Mouse (Mus musculus): Measurements from ENCODE around the gene Prpsap1. TPM values are rescaled to one million over a fixed set of nuclear protein-coding genes. Genes with fewer than 3 reads are reported as not detected.
"Not testable (repeated sequence)": the region's sequence is repeated elsewhere in the genome, so short reads cannot be mapped to it uniquely, and the experiment has no call there.

Prpsap1 gene
- polyA plus RNA-seq, 1 experiment from 2014 or later: 187 TPM

GRCm38 (mm10) chr11:116476696-116477095, 17.3 kb downstream of the Prpsap1 start:
- no peak overlapping the region for H3K4me2 ChIP-seq (replicated peaks)
- no peak overlapping the region for H3K4me3 ChIP-seq (replicated peaks)
- no peak for ATAC-seq
- no peaks in the 10 kb centered on the region for H3K4me1 ChIP-seq (replicated peaks)
- 91% methylated on average over 6 of the region's 6 CpGs for WGBS
- no peaks in the 10 kb centered on the region for H3K27me3 ChIP-seq
- H3K9ac ChIP-seq (replicated peaks): no peak overlapping the region
- no peak overlapping the region; the same call in 1 of the 2 replicates for H3K27ac ChIP-seq
- H3K9me3 ChIP-seq: no peaks in the 10 kb centered on the region
- H3K36me3 ChIP-seq: peaks cover 98% of the 10 kb centered on the region

GRCm38 (mm10) chr11:116476041-116476440, 18.0 kb downstream of the Prpsap1 start:
- no peaks in the 10 kb centered on the region for H3K27me3 ChIP-seq
- no peak overlapping the region for H3K4me2 ChIP-seq (replicated peaks)
- H3K9me3 ChIP-seq: no peaks in the 10 kb centered on the region
- ATAC-seq: no peak
- H3K9ac ChIP-seq (replicated peaks): no peak overlapping the region
- no peak overlapping the region for H3K4me3 ChIP-seq (replicated peaks)
- no peak overlapping the region for H3K27ac ChIP-seq
- peaks cover 98% of the 10 kb centered on the region for H3K36me3 ChIP-seq
- WGBS: 89% methylated on average over 10 of the region's 10 CpGs
- H3K4me1 ChIP-seq (replicated peaks): no peaks in the 10 kb centered on the region

- Histone ChIP-seq H3K4me1 (replicated peaks) (no peaks in the 10 kb centered on the region), H3K36me3 (peaks cover 76% of the 10 kb centered on the region), H3K9me3 (no peaks in the 10 kb centered on the region), H3K27me3 (no peaks in the 10 kb centered on the region), H3K4me2 (replicated peaks) (no peak overlapping the region), H3K27ac (no peak overlapping the region), H3K9ac (replicated peaks) (no peak overlapping the region), H3K4me3 (replicated peaks) (no peak overlapping the region)
- 89% methylated on average over 4 of the region's 4 CpGs for WGBS
- ATAC-seq: no peak
These were observed 21.7 kb downstream of the Prpsap1 start for GRCm38 (mm10) chr11:116472275-116472674.

- no peak for ATAC-seq
- Histone ChIP-seq H3K9ac (replicated peaks) (no peak overlapping the region), H3K4me3 (replicated peaks) (no peak overlapping the region), H3K4me1 (replicated peaks) (no peaks in the 10 kb centered on the region), H3K27ac (no peak overlapping the region; the same call in 1 of the 2 replicates), H3K27me3 (no peaks in the 10 kb centered on the region), H3K36me3 (peaks cover 62% of the 10 kb centered on the region), H3K9me3 (no peaks in the 10 kb centered on the region), H3K4me2 (replicated peaks) (no peak overlapping the region)
- WGBS: 97% methylated on average over 4 of the region's 4 CpGs
These were observed 23.1 kb downstream of the Prpsap1 start for GRCm38 (mm10) chr11:116470896-116471295.

- H3K27ac ChIP-seq: no peak overlapping the region
- whole genome bisulfite sequencing: 82% methylated on average over 3 of the region's 3 CpGs
- no peak overlapping the region for H3K9ac ChIP-seq (replicated peaks)
- H3K27me3 ChIP-seq: no peaks in the 10 kb centered on the region
- H3K4me3 ChIP-seq (replicated peaks): no peak overlapping the region
- no peaks in the 10 kb centered on the region for H3K4me1 ChIP-seq (replicated peaks)
- no peak overlapping the region for H3K4me2 ChIP-seq (replicated peaks)
- H3K36me3 ChIP-seq: peaks cover 56% of the 10 kb centered on the region
- ATAC-seq: no peak
- H3K9me3 ChIP-seq: no peaks in the 10 kb centered on the region
These were observed 23.8 kb downstream of the Prpsap1 start for GRCm38 (mm10) chr11:116470249-116470648.

- not testable (repeated sequence) for H3K9ac ChIP-seq (replicated peaks); H3K4me2 ChIP-seq (replicated peaks); H3K4me1 ChIP-seq (replicated peaks); ATAC-seq; H3K4me3 ChIP-seq (replicated peaks); H3K27me3 ChIP-seq; H3K27ac ChIP-seq; H3K9me3 ChIP-seq
- H3K36me3 ChIP-seq: peaks cover 39% of the 10 kb centered on the region
- 93% methylated on average over 3 of the region's 3 CpGs for WGBS
These were observed 25.7 kb downstream of the Prpsap1 start for GRCm38 (mm10) chr11:116468338-116468737.

- Histone ChIP-seq H3K9me3 (no peaks in the 10 kb centered on the region), H3K4me2 (replicated peaks) (no peak within 1 kb of the TSS), H3K4me3 (replicated peaks) (no peak within 1 kb of the TSS), H3K36me3 (peaks cover 17% of the 10 kb centered on the region), H3K9ac (replicated peaks) (no peak within 1 kb of the TSS), H3K4me1 (replicated peaks) (0 out of 2 replicates have a peak, but pooled peaks cover 3% of the 10 kb centered on the region), H3K27ac (no peak within 1 kb of the TSS), H3K27me3 (no peaks in the 10 kb centered on the region)
- 68% methylated on average over 20 of the region's 20 CpGs for WGBS
- ATAC-seq: no peak
These were observed 27.9 kb downstream of the Prpsap1 start, which contains the start of gene Qrich2 for GRCm38 (mm10) chr11:116466141-116466540. Qrich2 (minus strand) TSS chr11:116466241.

GRCm38 (mm10) chr11:116463833-116464232, 30.2 kb downstream of the Prpsap1 start:
- Histone ChIP-seq H3K36me3 (no peaks in the 10 kb centered on the region), H3K4me2 (replicated peaks) (no peak overlapping the region), H3K9ac (replicated peaks) (no peak overlapping the region), H3K4me3 (replicated peaks) (no peak overlapping the region), H3K9me3 (no peaks in the 10 kb centered on the region), H3K27me3 (no peaks in the 10 kb centered on the region), H3K4me1 (replicated peaks) (0 out of 2 replicates have a peak, but pooled peaks cover 3% of the 10 kb centered on the region), H3K27ac (no peak overlapping the region)
- 10% methylated on average over 2 of the region's 2 CpGs for WGBS
- peak; percentile 68; the same call in 1 of the 2 replicates for ATAC-seq

GRCm38 (mm10) chr11:116463338-116463737, 30.7 kb downstream of the Prpsap1 start:
- Histone ChIP-seq H3K27ac (no peak overlapping the region), H3K27me3 (no peaks in the 10 kb centered on the region), H3K4me2 (replicated peaks) (no peak overlapping the region), H3K9me3 (no peaks in the 10 kb centered on the region), H3K4me3 (replicated peaks) (no peak overlapping the region), H3K36me3 (no peaks in the 10 kb centered on the region), H3K9ac (replicated peaks) (0 out of 2 replicates have a peak overlapping the region, but pooled peaks have one; percentile 36), H3K4me1 (replicated peaks) (0 out of 2 replicates have a peak, but pooled peaks cover 3% of the 10 kb centered on the region)
- ATAC-seq: 0 out of 2 replicates have a peak, but pooled peaks have one; percentile 14
- WGBS: 65% methylated on average over 5 of the region's 5 CpGs

- H3K27me3 ChIP-seq: no peaks in the 10 kb centered on the region
- H3K27ac ChIP-seq: no peak overlapping the region
- H3K4me3 ChIP-seq (replicated peaks): no peak overlapping the region
- 51% methylated on average over 4 of the region's 4 CpGs for WGBS
- no peaks in the 10 kb centered on the region for H3K36me3 ChIP-seq
- H3K9ac ChIP-seq (replicated peaks): no peak overlapping the region
- no peak for ATAC-seq
- no peaks in the 10 kb centered on the region for H3K9me3 ChIP-seq
- H3K4me2 ChIP-seq (replicated peaks): no peak overlapping the region
- 0 out of 2 replicates have a peak, but pooled peaks cover 3% of the 10 kb centered on the region for H3K4me1 ChIP-seq (replicated peaks)
These were observed 34.2 kb downstream of the Prpsap1 start for GRCm38 (mm10) chr11:116459786-116460185.

GRCm38 (mm10) chr11:116456234-116456633, 37.8 kb downstream of the Prpsap1 start:
- Histone ChIP-seq H3K27me3 (no peaks in the 10 kb centered on the region), H3K27ac (no peak overlapping the region), H3K4me2 (replicated peaks) (no peak overlapping the region), H3K9me3 (no peaks in the 10 kb centered on the region), H3K4me1 (replicated peaks) (no peaks in the 10 kb centered on the region), H3K9ac (replicated peaks) (no peak overlapping the region), H3K4me3 (replicated peaks) (no peak overlapping the region), H3K36me3 (no peaks in the 10 kb centered on the region)
- WGBS: 89% methylated on average over 8 of the region's 8 CpGs
- ATAC-seq: no peak

GRCm38 (mm10) chr11:116453889-116454288, 40.1 kb downstream of the Prpsap1 start:
- H3K4me2 ChIP-seq (replicated peaks): no peak overlapping the region
- no peak overlapping the region for H3K27ac ChIP-seq
- no peaks in the 10 kb centered on the region for H3K9me3 ChIP-seq
- no peak overlapping the region for H3K4me3 ChIP-seq (replicated peaks)
- no peak for ATAC-seq
- no peaks in the 10 kb centered on the region for H3K4me1 ChIP-seq (replicated peaks)
- H3K36me3 ChIP-seq: no peaks in the 10 kb centered on the region
- no peaks in the 10 kb centered on the region for H3K27me3 ChIP-seq
- WGBS: 95% methylated on average over 10 of the region's 10 CpGs
- no peak overlapping the region for H3K9ac ChIP-seq (replicated peaks)

GRCm38 (mm10) chr11:116449341-116449740, 44.7 kb downstream of the Prpsap1 start:
- 93% methylated on average over 3 of the region's 3 CpGs for WGBS
- ATAC-seq: no peak
- H3K4me2 ChIP-seq (replicated peaks): no peak overlapping the region
- no peak overlapping the region for H3K9ac ChIP-seq (replicated peaks)
- no peak overlapping the region for H3K27ac ChIP-seq
- H3K36me3 ChIP-seq: no peaks in the 10 kb centered on the region
- peaks cover 8% of the 10 kb centered on the region for H3K4me1 ChIP-seq (replicated peaks)
- H3K9me3 ChIP-seq: no peaks in the 10 kb centered on the region
- H3K27me3 ChIP-seq: peaks cover 20% of the 10 kb centered on the region
- H3K4me3 ChIP-seq (replicated peaks): no peak overlapping the region

Measured in midbrain, embryonic 13.5 days (tissue).